Mouse (Mus musculus): ENCODE measurements around the gene Skp2. TPM values are rescaled to one million over a fixed set of nuclear protein-coding genes. Genes with fewer than 3 reads are reported as not detected.

Skp2 gene
- total and polyA plus RNA-seq, 3 experiments: 0.50 to 0.73 (median 0.57) TPM

- H3K27me3 ChIP-seq (ENCODE audit: control insufficient read depth, insufficient read depth, low read length): no peaks in the 10 kb centered on the region
- intact Hi-C loops (cut with DNase I): no loop called here
- TF ChIP-seq POLR2A (IDR thresholded peaks at IDR 0.05; ENCODE audit: insufficient read depth, low read depth, low read length): no peak
- no peak for TF ChIP-seq EP300 (IDR thresholded peaks at IDR 0.05; ENCODE audit: insufficient read depth, low read depth, low read length)
- TF ChIP-seq CTCF (IDR thresholded peaks at IDR 0.05): no peak
Measured at GRCm38 (mm10) chr15:9068881-9069280, 86.3 kb downstream of the Skp2 start.

More at GRCm38 (mm10) chr15:9068881-9069280, 86.3 kb downstream of the Skp2 start:
- Histone ChIP-seq H3K4me1 (ENCODE audit: control insufficient read depth, insufficient read depth, low read length) (no peaks in the 10 kb centered on the region; the same call in 1 of the 2 replicates), H3K27ac (no peak overlapping the region), H3K9ac (ENCODE audit: low read depth, low read length) (no peak overlapping the region), H3K36me3 (ENCODE audit: control insufficient read depth, insufficient read depth, low read length) (peaks cover 3% of the 10 kb centered on the region), H3K4me3 (no peak overlapping the region), H3K79me2 (replicated peaks; ENCODE audit: control insufficient read depth, insufficient read depth, low read length) (no peaks in the 10 kb centered on the region)
- WGBS: 84% methylated on average over 4 of the region's 4 CpGs
- DNase-seq: no peak

Other genes with a start within 250 kb of the Skp2 start
- not detected for gene Ranbp3l, start 187.5 kb downstream of the Skp2 start, total RNA-seq (2021)
- 0.04 TPM in 1 of 2 replicates, not detected in the other for gene Ranbp3l, start 187.5 kb downstream of the Skp2 start, polyA plus RNA-seq (2012; rRNA removed)
- 10 to 100 TPM; 61.4 to 74.8 TPM for gene Nadk2, start 84.2 kb downstream of the Skp2 start, total RNA-seq (2021)
- 20.9 and 47.6 TPM in 2 replicates for gene Nadk2, start 84.2 kb downstream of the Skp2 start, polyA plus RNA-seq (2012; rRNA removed)
- 10 to 100 TPM; 12.4 to 14.0 TPM for gene Lmbrd2, start 14.9 kb downstream of the Skp2 start, total RNA-seq (2021)
- gene Lmbrd2, start 14.9 kb downstream of the Skp2 start, polyA plus RNA-seq (2012; rRNA removed): 5.5 and 12.2 TPM in 2 replicates
- gene Ugt3a1, start 121.5 kb upstream of the Skp2 start, total RNA-seq (2021): not detected
- not detected in 2 replicates for gene Ugt3a1, start 121.5 kb upstream of the Skp2 start, polyA plus RNA-seq (2012; rRNA removed)
- gene Ugt3a2, start 180.1 kb upstream of the Skp2 start, total RNA-seq (2021): not detected
- gene Ugt3a2, start 180.1 kb upstream of the Skp2 start, polyA plus RNA-seq (2012; rRNA removed): 0.06 and 0.23 TPM in 2 replicates